Mouse (Mus musculus): ENCODE measurements around the gene Ngly1. TPM values are rescaled to one million over a fixed set of nuclear protein-coding genes. Genes with fewer than 3 reads are reported as not detected.
A peak's percentile ranks its signal among the peaks of the same experiment; 100 is the strongest.

Gene Ngly1
- 27.1 and 32.7 TPM in 2 replicates for polyA plus RNA-seq (2015; fragmentation: Nextera tagmentation; extraction: Ambion mirVana)

DNA sequence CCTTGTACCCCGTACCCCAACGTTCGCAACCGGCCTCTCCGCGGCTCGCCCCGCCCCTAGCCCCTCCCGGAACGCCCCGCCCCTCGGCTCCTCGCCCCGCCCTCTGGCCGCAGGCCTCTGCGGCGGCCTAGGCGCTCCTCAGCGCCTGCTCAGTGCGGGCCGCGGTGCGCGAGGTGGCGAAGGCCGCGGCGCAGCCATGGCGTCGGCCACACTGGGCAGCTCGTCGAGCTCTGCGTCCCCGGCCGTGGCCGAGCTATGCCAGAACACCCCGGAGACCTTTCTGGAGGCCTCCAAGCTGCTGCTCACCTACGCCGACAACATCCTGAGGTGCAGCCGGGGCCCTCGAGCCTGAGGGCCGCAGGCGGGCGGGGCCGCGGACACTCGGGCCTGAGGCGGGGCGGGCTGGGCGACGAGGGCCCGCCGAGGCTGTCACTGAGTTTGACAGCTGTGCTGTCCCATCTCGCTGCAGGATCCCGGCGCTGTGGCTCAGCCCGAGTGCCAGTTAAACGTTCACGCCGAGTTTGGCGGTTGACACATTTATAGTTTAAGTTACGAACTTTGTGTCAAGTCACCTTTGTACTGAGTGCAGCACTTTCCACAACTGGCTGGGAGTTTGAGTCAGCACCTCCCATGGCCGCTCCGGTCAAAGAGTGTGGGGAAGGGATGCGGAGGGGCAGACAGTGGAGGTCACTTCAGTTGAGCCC lies at the start of gene Ngly1, which contains the start of gene Oxsm:
Gene Ngly1, plus strand, starts transcription at position 110 of the 704 bp plus-strand sequence.
Gene Oxsm, minus strand, starts transcription at position 638 of the 704 bp plus-strand sequence.
- Histone ChIP-seq H3K9ac (replicated peaks) (peak within 1 kb of the TSS; percentile 86), H3K27ac (replicated peaks) (peak within 1 kb of the TSS; percentile 82), H3K4me3 (replicated peaks) (peak within 1 kb of the TSS; percentile 79), H3K9me3 (replicated peaks) (no peaks in the 10 kb centered on the region), H3K4me2 (peak within 1 kb of the TSS; percentile 85), H3K4me1 (peaks cover 13% of the 10 kb centered on the region), H3K27me3 (replicated peaks) (no peaks in the 10 kb centered on the region), H3K36me3 (no peaks in the 10 kb centered on the region)
- under 1% methylated on average over 60 of the region's 65 CpGs for WGBS
- ATAC-seq (ENCODE audit: low FRiP score), result peak; percentile 99

DNA sequence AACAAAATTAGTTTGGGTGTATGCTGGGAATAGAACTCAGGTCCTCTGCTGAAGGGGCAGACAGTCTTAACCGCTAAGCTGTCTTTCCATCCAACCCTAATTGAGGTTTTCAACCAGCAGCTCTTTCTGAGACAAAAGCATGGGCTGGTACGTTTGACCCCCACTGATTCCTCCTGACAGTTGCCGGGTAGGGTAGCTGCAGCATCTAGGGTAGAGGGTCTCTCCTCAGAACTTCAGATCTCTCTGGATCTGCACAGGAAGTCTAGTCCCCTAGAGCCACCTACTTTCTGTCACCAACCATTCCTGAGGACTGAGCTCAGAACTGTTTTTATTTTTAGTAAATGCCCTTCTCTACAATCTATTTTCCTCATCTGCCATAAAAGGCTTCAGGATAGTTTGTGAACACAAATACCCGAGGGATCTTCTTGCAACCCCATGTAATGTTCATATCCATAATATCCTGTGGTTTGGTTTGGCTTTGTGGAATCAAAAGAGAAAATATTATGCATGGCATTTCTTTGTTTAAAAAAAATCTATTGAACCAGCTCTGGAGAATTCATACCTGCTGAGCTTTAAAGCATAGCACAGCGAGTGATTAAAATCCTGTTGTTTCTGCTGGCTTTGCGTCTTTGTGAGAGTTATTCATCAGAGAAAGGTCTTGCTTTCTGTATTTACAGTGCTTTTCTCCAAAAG lies 48.7 kb upstream of the Ngly1 start:
- H3K36me3 ChIP-seq, result no peaks in the 10 kb centered on the region
- H3K27me3 ChIP-seq (replicated peaks), result no peaks in the 10 kb centered on the region
- peaks cover 17% of the 10 kb centered on the region for H3K4me1 ChIP-seq
- peak overlapping the region; percentile 54 for H3K27ac ChIP-seq (replicated peaks)
- H3K9ac ChIP-seq (replicated peaks), result no peak overlapping the region
- WGBS, result 15% methylated on average over 6 of the region's 6 CpGs
- H3K4me3 ChIP-seq (replicated peaks), result no peak overlapping the region
- ATAC-seq (ENCODE audit: low FRiP score), result no peak
- H3K9me3 ChIP-seq (replicated peaks), result no peaks in the 10 kb centered on the region
- H3K4me2 ChIP-seq, result peak overlapping the region; percentile 44

DNA sequence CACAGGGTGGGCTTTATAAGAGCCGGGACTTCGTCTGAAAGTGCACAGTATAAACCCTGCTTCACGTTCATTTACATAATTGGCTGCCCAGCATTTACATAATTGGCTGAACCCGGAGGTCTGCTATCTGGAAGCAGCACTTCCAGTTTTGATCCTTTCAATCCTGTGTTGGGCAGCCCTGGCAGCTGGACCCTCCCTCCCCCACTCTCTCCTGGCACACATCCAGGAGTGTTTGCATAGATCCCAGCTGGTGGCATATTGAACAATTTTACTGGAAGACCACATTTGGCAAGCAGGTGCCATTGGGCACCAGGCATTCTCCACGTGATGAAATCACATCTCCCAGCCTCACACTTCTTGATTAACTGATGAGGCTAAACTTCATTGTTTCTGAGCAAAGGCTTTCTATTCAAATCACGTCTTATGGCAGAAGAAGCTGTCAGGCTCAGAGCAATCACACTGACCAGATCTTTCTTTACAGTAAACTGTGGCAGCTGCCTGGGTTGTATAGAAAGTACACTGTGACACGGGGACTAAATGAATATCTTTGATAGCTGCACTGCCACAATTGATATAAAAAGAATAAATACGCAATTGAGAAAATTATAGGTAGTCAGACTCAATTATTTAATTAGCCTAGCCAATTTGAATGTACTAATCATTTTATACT lies 48.0 kb upstream of the Ngly1 start:
- Histone ChIP-seq H3K36me3 (no peaks in the 10 kb centered on the region), H3K9me3 (replicated peaks) (no peaks in the 10 kb centered on the region), H3K4me1 (peaks cover 17% of the 10 kb centered on the region), H3K27ac (replicated peaks) (peak overlapping the region; percentile 54), H3K4me3 (replicated peaks) (no peak overlapping the region), H3K4me2 (peak overlapping the region; percentile 44), H3K9ac (replicated peaks) (no peak overlapping the region), H3K27me3 (replicated peaks) (no peaks in the 10 kb centered on the region)
- WGBS, result 10% methylated on average over 8 of the region's 8 CpGs
- ATAC-seq (ENCODE audit: low FRiP score), result peak; percentile 86

DNA sequence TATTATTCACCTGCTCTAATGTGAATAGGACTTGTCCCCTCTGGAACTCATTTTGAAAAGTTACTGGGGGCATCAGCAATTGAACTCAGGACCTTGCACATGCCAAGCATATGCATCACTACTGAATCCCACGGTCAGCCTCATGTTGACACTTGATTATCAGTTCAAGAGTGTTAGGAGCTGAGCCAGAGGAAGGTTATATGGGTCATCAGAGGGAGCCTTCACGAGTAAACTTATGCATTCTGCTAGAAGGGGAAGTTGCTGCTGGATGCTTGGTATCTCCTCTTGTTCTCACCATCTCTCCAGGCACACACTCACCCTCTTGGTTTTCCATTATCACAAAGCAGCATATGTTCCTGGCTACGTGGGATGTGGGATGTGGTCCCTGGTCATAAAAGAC lies 47.4 kb upstream of the Ngly1 start:
- Histone ChIP-seq H3K9ac (replicated peaks) (no peak overlapping the region), H3K4me3 (replicated peaks) (no peak overlapping the region), H3K4me2 (no peak overlapping the region), H3K9me3 (replicated peaks) (no peaks in the 10 kb centered on the region), H3K4me1 (peaks cover 17% of the 10 kb centered on the region), H3K36me3 (no peaks in the 10 kb centered on the region), H3K27me3 (replicated peaks) (no peaks in the 10 kb centered on the region), H3K27ac (replicated peaks) (no peak overlapping the region)
- WGBS, result 23% methylated on average over 3 of the region's 3 CpGs
- ATAC-seq (ENCODE audit: low FRiP score), result no peak; the same call in 1 of the 2 replicates

DNA sequence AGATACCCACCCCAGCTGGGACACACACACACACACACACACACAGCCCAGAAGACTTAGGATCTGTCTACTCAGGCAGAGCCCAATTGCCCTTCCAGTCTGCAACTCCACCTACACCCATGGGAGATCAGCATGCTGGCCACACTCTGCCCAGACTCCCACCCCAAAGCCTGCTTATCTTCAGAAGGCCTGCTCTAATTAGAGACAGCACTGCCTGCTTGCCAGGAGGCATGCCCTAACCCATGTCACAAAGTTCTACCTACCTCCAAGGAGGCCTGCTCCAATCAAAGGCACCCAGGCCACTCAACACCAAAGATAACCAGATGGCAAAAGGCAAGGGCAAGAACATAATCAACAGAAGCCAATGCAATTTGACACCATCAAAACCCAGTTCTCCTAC lies 41.4 kb upstream of the Ngly1 start:
- no peaks in the 10 kb centered on the region for H3K36me3 ChIP-seq
- no peak overlapping the region for H3K4me3 ChIP-seq (replicated peaks)
- H3K27me3 ChIP-seq (replicated peaks), result no peaks in the 10 kb centered on the region
- no peak overlapping the region for H3K4me2 ChIP-seq
- no peak for ATAC-seq (ENCODE audit: low FRiP score)
- no peaks in the 10 kb centered on the region for H3K9me3 ChIP-seq (replicated peaks)
- no peak overlapping the region for H3K9ac ChIP-seq (replicated peaks)
- H3K4me1 ChIP-seq, result no peaks in the 10 kb centered on the region
- no peak overlapping the region for H3K27ac ChIP-seq (replicated peaks)

DNA sequence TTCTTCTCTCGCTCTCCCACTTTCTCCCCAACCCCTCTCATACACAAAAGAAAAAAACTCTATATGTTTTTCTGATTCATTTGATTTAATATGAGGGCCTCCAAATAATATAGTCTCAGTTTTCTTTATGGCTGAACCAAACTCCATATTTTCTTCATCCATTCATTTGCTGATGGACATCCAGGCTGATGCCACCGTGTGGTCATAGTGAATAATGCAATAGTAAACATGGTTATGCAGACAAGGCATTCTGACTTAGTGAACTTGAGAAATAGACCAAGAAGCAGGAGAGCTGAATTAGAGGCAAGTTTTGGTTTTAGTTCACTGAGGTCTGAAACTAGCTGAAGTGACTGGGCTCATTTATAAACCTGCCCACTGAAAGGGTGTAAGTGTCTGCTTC lies 30.1 kb upstream of the Ngly1 start:
- Histone ChIP-seq H3K4me1 (no peaks in the 10 kb centered on the region), H3K27ac (replicated peaks) (no peak overlapping the region), H3K4me2 (no peak overlapping the region), H3K9ac (replicated peaks) (no peak overlapping the region), H3K27me3 (replicated peaks) (no peaks in the 10 kb centered on the region), H3K9me3 (replicated peaks) (no peaks in the 10 kb centered on the region), H3K4me3 (replicated peaks) (no peak overlapping the region), H3K36me3 (no peaks in the 10 kb centered on the region)
- WGBS, result 60% methylated on average over 2 of the region's 2 CpGs
- no peak for ATAC-seq (ENCODE audit: low FRiP score)

DNA sequence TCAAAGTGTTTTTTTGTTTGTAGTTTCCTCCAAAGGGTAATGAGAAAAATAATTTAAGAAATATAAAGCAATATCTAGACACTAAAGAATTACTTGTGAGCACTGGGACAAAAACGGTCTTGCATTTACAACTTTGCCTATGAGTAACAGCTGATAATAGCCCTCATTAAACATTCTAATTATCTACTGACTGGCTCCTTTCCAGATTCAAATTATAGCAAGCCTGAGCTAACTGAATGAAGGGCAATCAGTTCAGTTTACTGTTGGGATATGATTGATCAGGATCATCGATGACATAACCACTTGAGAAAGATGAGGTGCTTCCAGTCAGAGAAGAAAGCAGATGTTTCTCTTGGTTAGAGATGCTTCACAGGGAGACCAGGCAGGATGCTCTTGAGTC lies 19.7 kb upstream of the Ngly1 start:
- Histone ChIP-seq H3K4me3 (replicated peaks) (no peak overlapping the region), H3K4me1 (peaks cover 3% of the 10 kb centered on the region; the same call in 1 of the 2 replicates)

DNA sequence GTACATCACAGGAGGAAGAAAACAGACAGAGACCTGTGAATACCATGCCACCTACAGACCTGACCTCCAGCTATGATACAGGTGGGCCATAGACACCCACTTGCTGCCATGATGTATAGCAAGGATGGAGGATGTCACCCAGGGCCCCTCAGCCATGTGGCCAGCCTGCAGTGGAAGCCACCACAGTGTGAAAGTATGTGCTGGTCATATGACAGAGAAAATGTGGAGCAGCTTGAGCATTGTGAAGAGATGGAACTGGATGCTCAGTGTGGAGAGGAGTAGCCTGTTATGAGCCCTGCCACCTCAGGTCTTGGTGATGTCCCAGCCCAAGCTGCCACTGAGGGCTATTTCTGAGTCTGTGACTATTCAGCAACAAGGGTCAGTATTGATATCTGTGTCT lies 18.5 kb upstream of the Ngly1 start:
- no peak overlapping the region for H3K9ac ChIP-seq (replicated peaks)
- no peak overlapping the region for H3K4me2 ChIP-seq
- H3K4me3 ChIP-seq (replicated peaks), result no peak overlapping the region
- no peaks in the 10 kb centered on the region for H3K27me3 ChIP-seq (replicated peaks)
- no peak overlapping the region for H3K27ac ChIP-seq (replicated peaks)
- no peak for ATAC-seq (ENCODE audit: low FRiP score)
- peaks cover 3% of the 10 kb centered on the region; the same call in 1 of the 2 replicates for H3K4me1 ChIP-seq
- H3K36me3 ChIP-seq, result no peaks in the 10 kb centered on the region
- H3K9me3 ChIP-seq (replicated peaks), result no peaks in the 10 kb centered on the region

More for the DNA sequence above, 19.7 kb upstream of the Ngly1 start:
- Histone ChIP-seq H3K36me3 (no peaks in the 10 kb centered on the region), H3K9ac (replicated peaks) (no peak overlapping the region), H3K9me3 (replicated peaks) (no peaks in the 10 kb centered on the region), H3K4me2 (no peak overlapping the region), H3K27ac (replicated peaks) (no peak overlapping the region), H3K27me3 (replicated peaks) (no peaks in the 10 kb centered on the region)
- WGBS, result 41% methylated on average over 2 of the region's 2 CpGs
- ATAC-seq (ENCODE audit: low FRiP score), result 0 out of 2 replicates have a peak, but pooled peaks have one; percentile 13

DNA sequence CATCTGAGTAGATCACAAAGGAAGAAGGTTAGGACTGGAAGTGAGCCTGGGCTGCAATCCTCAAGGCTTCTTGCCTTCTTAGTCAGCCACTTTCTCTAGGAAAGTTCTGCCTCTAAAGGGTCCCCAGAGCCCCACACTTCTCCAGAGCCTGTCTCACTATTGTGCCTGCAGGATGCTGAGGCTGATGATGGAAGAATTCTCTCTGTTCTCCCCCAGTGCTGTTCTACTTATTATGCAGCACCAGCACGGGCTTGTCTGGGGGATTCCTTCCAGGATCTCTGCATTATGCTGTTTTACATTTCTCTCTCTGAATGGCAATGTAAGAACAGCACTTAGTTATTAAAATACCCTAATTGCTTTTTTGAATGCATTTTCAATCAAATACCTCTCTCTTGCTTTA lies 15.6 kb upstream of the Ngly1 start:
- no peaks in the 10 kb centered on the region for H3K36me3 ChIP-seq
- no peak overlapping the region for H3K4me2 ChIP-seq
- H3K27me3 ChIP-seq (replicated peaks), result no peaks in the 10 kb centered on the region
- H3K27ac ChIP-seq (replicated peaks), result no peak overlapping the region; the same call in 1 of the 2 replicates
- no peak overlapping the region for H3K9ac ChIP-seq (replicated peaks)
- WGBS, result 24% methylated on average over 1 of the region's 1 CpGs
- peaks cover 3% of the 10 kb centered on the region; the same call in 1 of the 2 replicates for H3K4me1 ChIP-seq
- ATAC-seq (ENCODE audit: low FRiP score), result no peak
- no peak overlapping the region for H3K4me3 ChIP-seq (replicated peaks)
- no peaks in the 10 kb centered on the region for H3K9me3 ChIP-seq (replicated peaks)

DNA sequence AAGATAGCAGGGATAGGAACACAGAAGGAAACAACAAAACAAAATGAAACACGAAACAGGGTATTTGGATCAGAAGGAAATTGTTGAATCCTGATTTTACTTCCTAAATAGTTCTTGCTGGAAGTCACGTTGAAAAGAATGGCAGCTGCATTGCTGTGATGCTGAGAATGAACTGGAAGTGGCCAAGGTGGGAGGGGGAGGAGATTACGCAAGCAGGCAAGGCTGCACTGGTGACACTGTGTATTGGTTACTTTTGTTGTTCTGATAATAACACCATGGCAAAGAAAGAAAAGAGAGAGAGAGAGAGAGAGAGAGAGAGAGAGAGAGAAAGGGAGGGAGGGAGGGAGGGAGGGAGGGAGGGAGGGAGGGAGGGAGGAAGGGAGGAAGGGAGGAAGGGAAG lies 12.6 kb upstream of the Ngly1 start:
- Histone ChIP-seq H3K4me2 (no peak overlapping the region), H3K36me3 (no peaks in the 10 kb centered on the region), H3K9me3 (replicated peaks) (no peaks in the 10 kb centered on the region), H3K27me3 (replicated peaks) (no peaks in the 10 kb centered on the region), H3K9ac (replicated peaks) (no peak overlapping the region), H3K4me3 (replicated peaks) (no peak overlapping the region), H3K27ac (replicated peaks) (no peak overlapping the region), H3K4me1 (no peaks in the 10 kb centered on the region)
- no peak for ATAC-seq (ENCODE audit: low FRiP score)
- 69% methylated on average over 3 of the region's 3 CpGs for WGBS

DNA sequence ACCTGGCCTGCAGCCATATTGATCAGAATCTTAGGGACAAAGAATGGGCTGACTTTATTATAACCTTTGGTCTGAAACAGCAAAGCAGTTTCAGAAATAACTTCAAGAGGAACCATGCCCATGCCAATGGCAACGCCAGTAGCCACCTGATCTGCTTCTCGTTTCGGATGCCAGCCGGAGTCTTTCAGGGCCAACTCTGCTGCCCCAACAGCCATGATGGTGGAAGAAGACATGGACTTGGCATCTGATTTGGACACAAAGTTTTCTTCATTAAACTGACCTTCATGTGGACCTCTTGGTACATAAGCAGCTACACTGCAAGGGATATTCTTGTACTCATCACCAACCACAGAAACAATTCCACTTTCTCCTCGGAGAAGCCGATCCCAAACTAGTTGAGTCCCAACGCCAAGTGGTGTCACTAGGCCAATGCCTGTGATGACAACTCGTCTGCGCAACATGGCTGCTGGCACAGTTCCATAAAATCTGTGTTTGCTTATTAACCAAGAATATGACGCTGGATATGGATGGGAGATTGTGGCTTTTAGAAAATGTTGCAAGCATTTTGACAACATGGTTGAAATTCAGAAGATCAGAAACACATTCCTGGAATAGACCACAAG lies 6.8 kb upstream of the Ngly1 start:
- H3K4me1 ChIP-seq, result peaks cover 14% of the 10 kb centered on the region
- no peak overlapping the region for H3K27ac ChIP-seq (replicated peaks)
- peak overlapping the region; percentile 64 for H3K4me3 ChIP-seq (replicated peaks)
- WGBS, result 96% methylated on average over 10 of the region's 10 CpGs
- H3K4me2 ChIP-seq, result peak overlapping the region; percentile 78
- no peaks in the 10 kb centered on the region for H3K27me3 ChIP-seq (replicated peaks)
- H3K9ac ChIP-seq (replicated peaks), result no peak overlapping the region; the same call in 1 of the 2 replicates
- no peaks in the 10 kb centered on the region for H3K9me3 ChIP-seq (replicated peaks)
- H3K36me3 ChIP-seq, result no peaks in the 10 kb centered on the region
- ATAC-seq (ENCODE audit: low FRiP score), result no peak
